Mouse (Mus musculus) urinary bladder, adult 18-20 months (tissue): ENCODE results near the gene Myo9b.
"Not testable (repeated sequence)": the region's sequence is repeated elsewhere in the genome, so short reads cannot be mapped to it uniquely, and the experiment has no call there.

Source experiments
- DNase-seq, 2 experiments: peaks; one replicate each; pipeline ENCODE4 v3.0.0; 2022; ENCODE audit warnings: low spot score in 2 of 2, mixed read lengths in 2 of 2

Gene Myo9b

DNA sequence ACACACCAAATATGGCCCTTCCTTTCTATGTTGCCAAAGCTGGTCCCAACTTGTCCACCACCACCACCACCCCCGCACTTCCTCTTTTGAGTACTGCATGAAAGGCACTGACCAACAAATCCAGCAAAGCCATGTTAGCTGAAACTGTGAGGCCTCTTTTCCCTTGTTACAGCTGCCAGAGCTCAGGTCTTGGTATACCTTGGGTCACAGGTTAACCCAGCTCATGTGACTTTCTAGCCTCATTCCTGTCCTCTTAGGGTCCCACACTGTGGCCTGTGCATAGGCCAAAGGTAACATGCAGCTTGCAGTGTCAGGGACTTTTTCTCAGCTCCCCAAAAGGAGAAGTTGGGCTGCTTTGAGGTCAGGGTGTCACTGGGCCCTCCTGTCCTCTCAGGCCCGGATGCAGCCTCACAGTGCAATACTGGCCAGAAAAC, 23.7 kb downstream of the Myo9b start:
- DNase-seq, result no peak

DNA sequence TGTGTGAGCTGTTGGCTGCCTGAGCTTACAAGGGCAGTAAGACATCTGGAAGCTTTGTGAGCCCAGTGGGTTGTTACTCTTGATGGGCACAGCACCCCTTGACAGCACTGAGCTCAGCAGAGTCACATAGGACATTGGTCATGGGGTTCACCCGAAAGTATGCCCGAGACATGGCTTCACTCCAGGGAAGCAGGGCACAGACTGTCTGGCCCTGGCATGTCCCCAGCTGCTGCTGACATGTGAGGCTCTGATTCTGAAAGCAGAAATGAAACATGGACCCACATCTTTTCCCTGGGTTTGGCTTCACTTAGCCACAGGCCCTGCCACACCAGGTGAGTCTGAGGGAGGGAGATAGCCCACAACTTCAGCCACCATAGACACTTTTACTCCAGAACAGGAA, 24.3 kb downstream of the Myo9b start:
- no peak for DNase-seq

DNA sequence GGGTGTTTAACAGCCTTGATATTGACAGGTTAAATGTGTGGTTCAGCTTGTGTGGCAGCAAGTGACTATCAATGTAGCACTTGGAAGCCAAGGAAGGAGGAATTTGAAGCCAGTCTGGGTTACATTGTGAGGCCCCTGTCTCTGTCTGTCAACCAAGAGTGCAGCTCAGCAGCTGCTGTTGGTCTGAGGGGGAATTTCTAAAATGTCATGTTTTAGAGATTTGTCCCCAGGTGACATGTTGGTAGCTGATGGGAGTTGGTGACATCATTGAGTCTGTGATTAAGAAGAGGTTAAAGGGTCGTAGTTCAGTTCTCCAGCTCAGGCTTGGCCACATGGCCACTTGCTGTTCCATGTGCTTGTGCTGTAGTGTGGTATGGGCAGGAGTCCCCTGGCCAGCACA, 24.9 kb downstream of the Myo9b start:
- no peak for DNase-seq

DNA sequence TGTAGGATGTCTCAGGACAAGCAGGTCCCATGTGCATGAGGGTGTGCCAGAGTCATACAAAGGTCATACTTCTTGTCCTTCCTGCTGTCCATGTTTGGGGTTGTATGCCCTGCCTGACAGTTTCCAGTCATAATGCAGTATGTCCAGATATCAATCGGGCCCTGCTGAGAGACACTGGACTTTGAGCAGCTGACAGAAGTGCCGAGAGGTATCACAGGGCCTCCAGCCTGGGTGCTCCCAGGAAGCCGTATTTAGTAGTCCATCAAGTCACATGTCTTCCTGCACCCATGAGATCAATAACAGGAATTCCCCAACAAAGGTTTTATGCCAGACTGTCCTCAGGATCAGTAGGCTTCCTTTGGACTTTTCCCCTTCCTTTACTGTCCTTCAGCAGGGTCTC, 27.2 kb downstream of the Myo9b start:
- no peak for DNase-seq

DNA sequence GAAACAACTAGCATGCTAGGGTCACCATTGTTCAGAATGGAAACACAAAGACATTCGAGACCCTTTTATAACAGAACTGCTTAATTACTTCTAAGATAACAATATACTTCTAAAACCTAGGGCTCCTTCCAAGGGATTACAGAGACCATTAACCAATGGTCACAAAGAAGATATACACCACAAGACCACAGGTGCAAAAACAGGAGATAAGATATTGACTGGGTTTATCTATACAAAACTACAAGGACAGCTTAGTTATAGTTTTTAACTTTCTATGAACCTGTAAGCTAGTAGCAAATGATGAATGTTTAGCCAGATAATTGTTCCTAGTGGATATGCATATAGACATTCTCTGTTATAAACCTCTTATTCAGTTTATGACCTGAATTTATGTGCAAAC, 30.3 kb downstream of the Myo9b start:
- DNase-seq, result no peak

DNA sequence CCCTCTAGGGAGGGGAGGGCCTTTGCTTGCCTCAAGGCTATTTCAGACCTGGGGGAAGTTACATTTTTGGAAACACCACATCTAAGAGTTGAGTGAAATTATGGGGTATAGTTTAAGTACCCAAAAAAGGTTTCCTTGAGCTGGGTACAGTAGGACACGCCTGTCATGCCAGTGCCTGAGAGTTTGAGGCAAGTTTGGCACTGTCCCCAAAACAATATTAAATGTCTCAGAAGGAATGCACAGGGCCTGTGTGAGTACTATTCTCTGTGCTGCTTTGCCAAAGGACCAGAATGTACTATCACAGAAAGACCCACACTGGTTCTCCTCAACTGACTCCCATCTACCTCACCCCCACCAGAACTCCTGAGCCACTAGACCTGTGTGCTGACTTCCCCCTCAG, 31.1 kb downstream of the Myo9b start:
- no peak for DNase-seq

DNA sequence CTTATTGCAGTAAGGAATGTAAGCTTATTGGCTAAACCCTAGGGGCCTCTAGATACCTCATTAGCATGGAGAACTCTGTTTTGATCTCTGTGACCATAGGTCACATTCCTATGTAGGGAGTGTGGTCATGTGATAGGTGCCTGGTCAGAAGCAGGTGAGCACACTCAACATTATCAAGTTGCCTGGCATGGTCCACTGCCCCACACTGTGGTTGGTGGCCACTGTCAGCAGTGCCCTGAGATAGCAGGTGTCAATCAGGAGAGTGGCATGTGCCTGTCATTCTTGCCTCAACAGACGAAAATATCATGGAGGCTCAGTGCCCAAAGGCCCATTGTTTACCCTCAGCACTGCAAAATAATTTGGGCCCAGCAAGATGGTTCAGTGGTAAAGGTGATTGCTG, 33.5 kb downstream of the Myo9b start:
- no peak for DNase-seq

DNA sequence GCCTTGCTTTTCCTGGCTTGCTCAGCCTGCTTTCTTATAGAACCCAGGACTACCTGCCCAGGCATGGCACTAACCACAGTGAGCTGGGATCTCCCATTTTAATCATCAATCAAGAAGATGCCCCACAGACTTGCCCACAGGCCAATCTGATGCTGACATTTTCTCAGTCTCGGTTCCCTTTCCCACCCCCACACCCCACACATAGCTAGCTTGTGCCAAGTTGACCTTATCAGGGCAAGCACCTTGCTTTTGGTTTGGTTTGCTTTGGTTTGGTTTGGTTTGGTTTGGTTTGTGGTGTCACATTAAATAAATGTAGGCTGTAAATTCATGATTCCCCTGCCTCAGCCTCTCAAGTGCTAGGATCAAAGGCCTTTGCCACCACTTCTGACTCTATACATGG, 34.9 kb downstream of the Myo9b start:
- no peak for DNase-seq

DNA sequence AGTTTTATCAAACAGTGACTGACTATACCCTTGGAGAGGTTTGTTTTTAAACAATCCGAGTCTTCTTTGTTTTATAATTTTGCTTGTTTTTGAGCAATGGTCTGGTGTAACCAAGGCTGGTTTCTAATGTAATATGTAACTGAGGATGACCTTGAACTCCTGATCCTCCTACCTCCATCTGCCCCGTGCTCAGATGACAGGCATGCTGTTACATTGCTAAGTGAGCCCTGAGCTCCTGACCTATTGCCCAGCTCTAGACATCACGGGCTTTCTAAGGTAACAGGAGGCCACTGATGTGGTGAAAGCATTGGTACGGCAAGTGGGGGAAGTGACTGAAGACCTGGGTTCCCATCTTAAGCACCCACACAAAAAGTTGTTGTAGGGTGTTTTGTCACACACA, 35.4 kb downstream of the Myo9b start:
- no peak for DNase-seq

DNA sequence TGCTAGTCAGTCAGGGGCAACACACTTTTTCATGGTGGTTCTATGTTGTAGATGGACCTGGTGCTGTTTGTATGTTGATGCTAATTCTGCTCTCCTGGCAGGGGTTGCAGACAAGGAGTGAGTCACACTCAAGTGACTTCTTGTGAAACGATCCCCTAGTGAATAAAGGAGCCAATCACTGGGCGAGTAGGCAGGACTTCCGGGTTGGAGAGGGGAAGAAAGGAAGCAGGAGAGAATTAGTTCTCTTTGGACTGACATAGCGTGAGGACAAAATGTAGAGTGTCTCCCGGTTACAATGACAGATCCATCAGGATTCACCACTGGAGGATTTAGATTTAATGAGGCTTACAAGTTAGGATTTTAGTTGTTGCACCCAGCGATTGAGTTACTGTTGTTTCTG, 37.9 kb downstream of the Myo9b start:
- DNase-seq, result no peak

DNA sequence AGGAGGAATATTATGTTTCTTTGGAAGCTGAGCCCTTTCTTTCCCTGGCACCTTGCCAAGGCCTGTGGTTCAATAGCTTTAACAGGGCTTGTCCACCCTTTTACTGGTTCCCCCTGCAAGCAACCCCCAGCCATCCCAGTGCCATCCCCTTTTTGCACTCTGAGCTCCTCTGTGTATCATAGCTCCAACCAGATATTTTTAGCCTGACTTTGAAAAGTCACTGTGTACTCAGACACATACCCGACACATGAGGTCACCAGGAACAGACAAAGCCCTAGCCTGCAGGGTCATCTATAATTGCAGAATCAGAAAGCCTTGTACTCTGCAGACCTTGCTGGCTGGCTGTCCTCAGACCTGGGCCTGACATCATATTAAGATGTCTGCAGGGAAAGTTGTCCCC, 40.2 kb downstream of the Myo9b start:
- no peak for DNase-seq

DNA sequence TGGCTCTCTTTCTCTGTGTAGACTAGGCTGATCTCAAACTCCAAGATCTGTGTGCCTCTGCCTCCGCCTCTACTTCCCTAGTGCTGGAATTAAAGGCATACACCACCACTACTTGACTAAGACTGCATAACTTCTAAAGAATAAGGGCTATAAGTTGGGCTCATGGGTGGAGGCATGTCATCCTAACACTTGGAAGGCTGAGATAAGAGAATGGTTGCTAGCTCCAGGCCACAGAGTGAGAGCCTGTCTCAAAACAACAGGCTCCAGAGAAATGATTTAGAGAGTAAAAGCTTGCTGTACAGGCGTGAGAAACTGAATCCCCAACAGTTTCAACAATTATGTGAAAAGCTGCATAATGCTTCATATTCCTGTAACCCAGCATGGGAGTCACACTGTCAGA, 41.4 kb downstream of the Myo9b start:
- DNase-seq, result no peak

DNA sequence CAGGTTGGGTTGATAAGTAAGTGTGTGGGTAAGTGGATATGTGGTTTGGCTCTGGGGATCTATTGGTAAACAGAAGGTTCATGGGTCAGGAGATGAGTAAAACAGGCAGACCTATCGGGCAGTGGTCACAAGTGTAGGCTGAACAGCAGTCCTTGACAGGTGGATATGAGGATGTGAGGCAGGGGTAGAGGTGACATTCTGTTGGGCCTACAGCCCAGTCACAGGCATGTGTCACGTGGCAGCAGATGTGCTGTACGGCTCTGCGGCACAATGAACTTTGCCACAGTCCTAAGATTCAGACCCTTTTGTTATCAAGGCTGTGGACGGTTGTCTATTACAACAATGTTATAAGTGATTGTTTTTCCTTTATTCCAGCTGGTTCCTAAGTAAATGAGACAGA, 43.5 kb downstream of the Myo9b start:
- DNase-seq, result no peak

DNA sequence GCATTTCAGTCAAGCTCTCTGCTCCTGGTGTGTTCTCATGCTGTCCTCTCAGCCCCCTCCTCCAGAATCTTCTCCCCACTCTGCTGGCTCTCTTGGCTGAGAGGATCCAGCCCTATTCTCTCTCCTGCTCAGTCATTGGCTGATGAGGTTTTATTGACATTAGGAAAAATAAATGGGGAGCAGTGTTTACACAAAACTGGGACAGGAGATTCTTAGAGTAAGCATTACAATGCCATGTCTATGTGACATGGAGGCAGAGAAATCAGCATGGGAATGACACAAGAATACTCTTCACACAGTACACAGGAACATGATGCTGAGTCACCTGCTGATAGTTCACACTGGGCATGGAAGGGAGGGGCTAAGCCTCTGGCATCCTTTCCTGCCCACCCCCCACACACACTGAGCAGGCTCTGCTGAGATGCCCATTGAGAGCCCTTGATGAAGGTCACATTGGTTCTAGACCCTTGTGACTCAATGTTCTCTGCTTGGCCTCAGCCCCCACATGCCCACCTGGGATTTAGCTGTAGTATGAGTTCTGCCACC, 44.0 kb downstream of the Myo9b start:
- DNase-seq, result no peak

DNA sequence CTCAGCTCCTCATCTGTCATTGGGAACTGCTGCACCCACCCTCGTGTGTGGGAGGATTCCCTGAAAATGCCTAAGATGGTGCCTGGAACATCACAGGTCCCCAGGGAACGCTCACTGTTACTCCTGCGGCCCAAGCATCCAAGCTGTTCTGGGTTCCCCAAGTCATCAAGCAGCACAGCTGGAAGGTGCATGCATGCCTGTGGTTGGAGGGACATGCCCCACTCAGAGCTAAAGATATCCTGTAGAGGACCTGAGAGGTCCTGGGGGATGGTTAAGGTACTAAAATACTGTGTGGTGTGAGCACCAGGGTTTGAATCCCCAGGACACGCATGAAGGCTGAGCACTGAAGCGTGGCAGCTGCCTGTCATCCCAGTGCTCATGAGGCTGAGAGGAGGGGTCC, 46.1 kb downstream of the Myo9b start:
- not testable (repeated sequence) for DNase-seq

DNA sequence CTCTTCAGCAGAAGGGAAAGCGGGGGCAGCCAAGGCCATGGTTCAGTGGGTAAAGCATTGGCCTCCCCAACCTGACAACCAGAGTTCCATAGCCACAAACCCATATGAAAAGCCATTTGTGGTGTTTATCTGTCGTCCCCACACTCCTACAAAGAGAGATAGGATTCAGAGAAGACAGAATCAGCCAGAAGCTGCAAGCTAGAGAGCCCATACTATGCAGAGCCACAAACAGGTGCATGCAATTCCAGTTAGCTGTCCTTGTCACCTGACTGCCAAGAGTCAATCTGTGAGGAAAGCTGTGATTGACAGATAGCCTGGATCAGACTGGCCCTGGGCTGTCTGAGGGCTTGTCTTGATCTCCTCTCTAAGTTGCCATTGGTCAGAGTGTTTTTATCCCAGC, 47.2 kb downstream of the Myo9b start:
- not testable (repeated sequence) for DNase-seq

DNA sequence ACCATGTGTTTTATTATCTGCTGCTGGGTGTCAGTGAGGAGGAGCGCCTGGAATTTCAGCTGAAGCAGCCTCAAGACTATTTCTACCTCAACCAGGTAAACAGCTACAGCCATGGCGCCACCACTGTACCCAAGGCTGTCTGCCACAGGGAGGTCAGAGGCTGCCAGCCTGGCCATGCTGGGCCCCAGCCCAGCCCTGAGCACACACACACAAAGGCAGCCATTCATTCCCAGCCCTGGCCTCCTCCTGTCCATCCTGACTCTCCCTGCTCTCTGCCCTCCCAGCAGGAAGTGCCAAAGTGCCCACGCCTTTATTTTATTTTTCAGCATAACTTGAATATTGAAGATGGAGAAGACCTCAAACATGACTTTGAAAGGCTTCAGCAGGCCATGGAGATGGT, 50.4 kb downstream of the Myo9b start:
- DNase-seq, result no peak

DNA sequence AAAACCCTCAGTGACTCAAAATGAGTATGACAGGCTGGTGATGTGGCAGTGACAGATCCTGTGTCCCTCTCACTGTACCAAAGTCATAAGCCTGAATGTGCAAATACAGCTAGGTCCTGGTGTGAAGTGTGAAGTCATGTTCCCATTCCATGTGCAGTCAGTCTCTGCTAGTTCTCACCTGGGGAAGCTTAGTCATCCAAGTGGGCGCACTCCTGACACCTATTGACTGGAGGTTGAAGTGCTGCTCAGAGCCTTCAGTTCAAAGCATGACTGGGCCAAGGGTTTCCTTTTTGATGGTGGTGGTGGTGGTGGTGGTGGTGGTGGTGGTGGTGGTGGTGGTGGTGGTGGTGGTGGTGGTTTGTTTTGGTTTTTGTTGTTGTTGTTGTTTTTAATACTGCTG, 52.3 kb downstream of the Myo9b start:
- no peak for DNase-seq

DNA sequence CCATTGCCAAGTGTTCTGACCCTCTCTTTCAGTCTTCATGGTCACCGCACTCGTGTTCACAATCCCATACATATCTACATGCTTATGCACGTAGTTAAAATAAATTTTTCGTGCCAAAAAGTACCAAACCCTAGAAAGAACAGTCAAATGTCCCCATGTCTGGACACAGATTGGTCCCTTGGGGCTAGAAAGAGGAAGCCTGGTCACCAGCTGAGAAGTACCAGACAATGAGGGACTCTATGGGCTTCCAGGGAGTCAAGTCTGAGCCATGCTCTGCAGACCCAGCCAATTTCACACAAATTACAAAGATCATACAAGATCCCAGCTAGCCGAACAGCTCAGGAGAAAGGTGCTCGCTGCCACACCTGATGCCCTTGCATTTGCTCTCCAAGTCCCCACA, 65.3 kb downstream of the Myo9b start:
- DNase-seq, result not testable (repeated sequence)

DNA sequence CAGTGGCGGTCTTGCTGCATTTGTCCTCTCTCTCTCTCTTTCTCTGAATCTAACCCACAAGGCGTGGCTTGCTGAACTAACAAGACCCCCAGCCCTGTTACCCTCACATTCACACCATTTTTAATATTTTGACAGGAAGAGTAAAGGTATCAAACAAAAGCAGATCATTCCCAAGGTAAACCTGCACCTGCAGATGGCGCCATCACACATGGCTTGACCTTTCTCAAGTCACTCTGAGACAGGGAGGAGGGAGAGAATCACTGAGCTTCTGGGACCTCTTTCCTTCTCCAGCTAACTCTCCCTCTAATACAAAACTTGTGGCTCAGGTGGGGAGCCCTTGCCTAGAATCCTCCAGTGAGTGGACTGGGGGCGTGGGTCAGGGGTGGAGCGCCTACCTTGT, 68.1 kb downstream of the Myo9b start:
- peak in 1 of 2 experiments; percentile 26 for DNase-seq

DNA sequence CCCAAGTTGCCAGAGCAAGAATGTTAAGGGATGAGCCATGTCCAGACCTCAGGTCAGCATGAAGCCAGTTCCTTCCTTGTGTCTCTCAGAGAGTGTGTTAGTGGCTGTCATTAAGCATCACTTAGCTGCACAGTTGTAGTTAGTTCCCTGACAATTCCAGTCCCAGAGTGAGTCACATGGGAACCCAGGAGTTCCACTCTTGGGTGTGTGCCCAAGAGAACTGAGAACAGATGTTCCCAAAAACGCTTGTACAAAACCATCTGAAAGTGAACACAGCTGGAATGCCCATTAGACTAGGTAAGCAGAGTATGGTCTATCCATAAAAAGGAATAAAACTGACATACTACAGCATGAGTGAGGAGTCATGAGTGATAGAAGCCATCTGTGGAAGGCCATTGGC, 74.1 kb downstream of the Myo9b start:
- DNase-seq, result no peak

DNA sequence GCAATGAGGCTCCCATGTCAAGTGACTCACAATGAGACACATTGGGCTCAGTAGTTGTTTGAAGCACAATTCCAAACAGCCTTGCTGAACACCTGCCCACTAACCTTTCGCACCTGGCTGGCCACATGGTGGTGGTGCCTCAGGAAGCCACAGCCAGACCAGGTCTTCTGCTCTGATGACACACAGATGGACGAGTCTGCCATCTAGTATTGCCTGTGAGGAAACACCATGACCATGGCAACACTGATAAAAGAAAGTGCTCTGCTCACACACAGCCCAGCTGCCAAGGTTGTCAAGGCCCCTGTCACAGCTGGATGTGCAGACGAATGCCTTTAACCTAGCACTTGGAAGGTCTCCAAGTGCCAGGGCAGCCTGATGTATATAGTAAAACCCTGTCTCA, 78.6 kb downstream of the Myo9b start:
- DNase-seq, result no peak

DNA sequence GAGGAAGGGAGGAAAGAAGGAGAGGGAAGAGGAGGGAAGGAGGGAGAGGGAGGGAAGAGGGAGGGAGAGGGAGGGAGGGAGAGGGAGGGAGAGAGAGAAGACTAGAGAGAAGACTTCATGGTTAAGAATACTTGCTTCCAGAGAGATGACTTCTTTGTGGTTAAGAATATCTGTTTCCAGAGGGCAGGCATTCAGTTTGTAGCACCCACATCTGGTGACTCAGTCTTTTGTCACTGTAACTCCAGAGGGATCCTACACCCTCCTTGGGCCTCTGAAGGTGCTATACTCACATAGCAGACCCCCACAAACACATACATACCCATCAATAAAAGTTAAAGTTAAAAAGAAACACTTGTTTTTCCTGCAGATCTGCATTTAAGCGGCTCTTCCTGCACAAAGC, 79.0 kb downstream of the Myo9b start:
- DNase-seq, result no peak

DNA sequence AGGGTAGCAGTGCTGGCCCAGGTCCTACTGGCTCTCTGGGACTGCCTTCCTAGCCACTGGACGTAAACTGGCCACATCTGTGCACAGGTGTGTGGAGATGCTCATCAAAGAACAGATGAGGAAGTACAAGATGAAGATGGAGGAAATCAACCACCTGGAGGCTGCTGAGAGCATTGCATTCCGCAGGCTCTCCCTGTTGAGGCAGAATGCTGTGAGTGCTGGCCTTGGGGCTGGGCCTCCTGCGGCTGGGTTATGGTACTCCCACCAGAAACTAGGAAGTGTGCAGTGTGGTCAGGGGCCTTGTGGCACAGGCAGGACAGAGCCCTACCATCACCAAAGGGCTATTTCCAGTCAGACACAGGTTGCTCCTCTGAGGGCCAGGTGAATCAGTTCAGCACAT, 85.5 kb downstream of the Myo9b start:
- no peak for DNase-seq
